Mouse (Mus musculus) intestine, postnatal 0 days (tissue): Measurements from ENCODE around the gene Ryk. TPM values are rescaled to one million over a fixed set of nuclear protein-coding genes. Genes with fewer than 3 reads are reported as not detected.
"Not testable (repeated sequence)": the region's sequence is repeated elsewhere in the genome, so short reads cannot be mapped to it uniquely, and the experiment has no call there.

Source experiments
- ATAC-seq: fragments of 200-750 bp; cut with Nextera tagmentation; 2 replicates; pipeline ENCODE4 v1.8.0; 2017; ENCODE audit warnings: mild to moderate bottlenecking, moderate TSS enrichment, moderate library complexity
- H3K27ac ChIP-seq: fragments of 300-500 bp; sonication (generic); 2 replicates; pipeline ENCODE4 v1.5.1; 2014; ENCODE audit warnings: mild to moderate bottlenecking, low read depth, low read length, moderate library complexity
- H3K27me3 ChIP-seq: fragments of 300-500 bp; sonication (generic); replicated peaks from 2 replicates; pipeline ENCODE4 v1.6.1; 2014; ENCODE audit warnings: low read length, mixed read lengths; ENCODE audit not compliant: control insufficient read depth, insufficient read depth
- H3K36me3 ChIP-seq: fragments of 300-500 bp; sonication (generic); 2 replicates; pipeline ENCODE4 v1.6.1; 2014; ENCODE audit warnings: mild to moderate bottlenecking, moderate library complexity; ENCODE audit not compliant: control insufficient read depth, insufficient read depth
- H3K4me1 ChIP-seq: fragments of 300-500 bp; sonication (generic); replicated peaks from 2 replicates; pipeline ENCODE4 v1.6.1; 2014; ENCODE audit warnings: antibody characterized with exemption, low read length, mixed read lengths; ENCODE audit not compliant: control insufficient read depth, insufficient read depth
- H3K4me2 ChIP-seq: fragments of 300-500 bp; sonication (generic); replicated peaks from 2 replicates; pipeline ENCODE4 v1.6.1; 2014; ENCODE audit warnings: low read depth, mild to moderate bottlenecking, moderate library complexity
- H3K4me3 ChIP-seq: fragments of 300-500 bp; sonication (generic); 2 replicates; pipeline ENCODE4 v1.5.1; 2014; ENCODE audit warnings: low read depth, low read length
- H3K9ac ChIP-seq: fragments of 300-500 bp; sonication (generic); 2 replicates; pipeline ENCODE4 v1.6.1; 2014; ENCODE audit warnings: mild to moderate bottlenecking, low read depth, low read length
- H3K9me3 ChIP-seq: fragments of 300-500 bp; sonication (generic); 2 replicates; pipeline ENCODE4 v1.6.1; 2016; ENCODE audit warnings: mixed run types; ENCODE audit not compliant: control insufficient read depth
- CTCF ChIP-seq: sonication (generic); IDR thresholded peaks from 2 replicates; pipeline ENCODE4 v1.5.1; 2016; ENCODE audit warnings: low read depth, mild to moderate bottlenecking, control low read depth, antibody characterized with exemption, moderate library complexity
- WGBS: fragments of 180-500 bp; shearing (Covaris S2); extraction: QIAGEN DNeasy Blood & Tissue Kit; methylation state at CpG from one replicate; pipeline ENCODE4 v1.1.7; 2014; 5-methylcytosine and 5-hydroxymethylcytosine counted together
- polyA plus RNA-seq: library from polyadenylated mRNA; unstranded; fragments of >200 nt; fragmentation: Nextera tagmentation; extraction: Ambion mirVana; gene quantifications from 2 replicates; pipeline ENCODE4 v1.2.1, GENCODE M21; 2015

The Ryk gene
- polyA plus RNA-seq, 1 experiment from 2014 or later: 23.9 TPM

DNA sequence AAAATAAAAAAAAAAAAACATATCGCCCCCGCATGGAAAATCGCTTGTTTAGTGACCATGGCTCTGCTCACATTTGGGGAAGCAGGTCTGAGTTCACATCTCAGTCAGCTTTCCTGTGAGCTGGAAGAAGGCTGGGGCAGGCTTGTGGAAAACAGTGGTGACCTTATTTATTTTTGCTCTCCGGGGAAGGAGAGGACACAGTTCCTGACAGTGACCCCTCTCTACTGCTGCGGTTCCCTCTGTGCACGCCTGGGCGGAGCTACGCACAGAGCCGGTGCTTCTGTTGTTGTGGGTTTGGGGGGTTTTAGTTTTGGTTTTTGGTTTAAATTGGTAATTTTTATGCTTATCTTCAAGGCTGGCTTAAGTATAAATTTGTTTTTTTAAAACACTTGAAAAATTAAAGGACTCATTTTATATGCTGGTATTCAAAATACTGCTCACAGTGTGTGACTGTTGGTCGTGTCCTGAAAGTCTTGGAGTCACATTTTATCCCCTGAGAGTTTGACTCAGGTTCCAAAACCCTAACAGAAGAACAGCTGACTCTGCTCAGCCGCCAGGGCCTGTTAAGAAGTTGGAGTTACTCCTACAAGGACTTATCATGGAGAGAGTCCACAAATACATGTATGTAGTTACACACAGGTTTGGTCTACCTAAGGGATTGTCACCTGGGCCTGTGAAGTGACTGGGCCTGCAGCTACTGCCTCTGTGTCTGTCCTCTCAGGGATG, 73.0 kb downstream of the Ryk start:
- no peak for TF ChIP-seq CTCF
- Histone ChIP-seq H3K9me3 (no peaks in the 10 kb centered on the region), H3K27me3 (no peaks in the 10 kb centered on the region), H3K36me3 (peaks cover 47% of the 10 kb centered on the region), H3K4me3 (no peak overlapping the region), H3K9ac (no peak overlapping the region), H3K4me2 (no peak overlapping the region), H3K27ac (no peak overlapping the region), H3K4me1 (no peaks in the 10 kb centered on the region)
- ATAC-seq: no peak
- 89% methylated on average over 11 of the region's 11 CpGs for WGBS

DNA sequence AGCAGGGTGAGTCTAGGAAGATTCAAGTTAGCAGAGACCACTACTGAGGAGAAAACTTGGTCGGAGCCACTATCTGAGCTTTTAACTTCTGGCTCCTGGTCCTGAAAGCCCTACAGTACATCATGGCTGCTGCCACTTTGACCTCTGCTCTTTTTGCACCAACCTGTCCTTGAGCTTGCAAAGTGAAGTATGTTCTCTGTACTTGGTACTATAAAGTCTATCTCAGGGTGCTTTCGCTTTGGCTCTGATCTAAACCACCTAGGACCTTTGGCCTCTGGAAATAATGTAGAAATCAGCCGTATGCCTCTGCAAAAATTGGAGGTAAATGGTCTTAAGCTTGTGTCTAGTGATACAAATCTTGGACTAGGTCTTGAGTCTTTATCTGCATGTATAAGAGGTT, 76.8 kb downstream of the Ryk start:
- Histone ChIP-seq H3K27me3 (no peaks in the 10 kb centered on the region), H3K4me2 (no peak overlapping the region), H3K4me1 (no peaks in the 10 kb centered on the region), H3K9ac (no peak overlapping the region), H3K36me3 (peaks cover 24% of the 10 kb centered on the region), H3K9me3 (no peaks in the 10 kb centered on the region), H3K27ac (peak overlapping the region; percentile 35; the same call in 1 of the 2 replicates), H3K4me3 (no peak overlapping the region)
- no peak for TF ChIP-seq CTCF
- WGBS: 66% methylated on average over 3 of the region's 3 CpGs
- ATAC-seq: peak; percentile 74

- Histone ChIP-seq H3K27ac (no peak overlapping the region), H3K4me3 (no peak overlapping the region), H3K27me3 (no peaks in the 10 kb centered on the region), H3K9ac (no peak overlapping the region), H3K9me3 (no peaks in the 10 kb centered on the region), H3K4me1 (no peaks in the 10 kb centered on the region), H3K4me2 (no peak overlapping the region), H3K36me3 (peaks cover 18% of the 10 kb centered on the region)
- no peak for ATAC-seq
- WGBS: 88% methylated on average over 10 of the region's 10 CpGs
- no peak for TF ChIP-seq CTCF
These were observed 77.9 kb downstream of the Ryk start for GRCm38 (mm10) chr9:102912516-102913035.

DNA sequence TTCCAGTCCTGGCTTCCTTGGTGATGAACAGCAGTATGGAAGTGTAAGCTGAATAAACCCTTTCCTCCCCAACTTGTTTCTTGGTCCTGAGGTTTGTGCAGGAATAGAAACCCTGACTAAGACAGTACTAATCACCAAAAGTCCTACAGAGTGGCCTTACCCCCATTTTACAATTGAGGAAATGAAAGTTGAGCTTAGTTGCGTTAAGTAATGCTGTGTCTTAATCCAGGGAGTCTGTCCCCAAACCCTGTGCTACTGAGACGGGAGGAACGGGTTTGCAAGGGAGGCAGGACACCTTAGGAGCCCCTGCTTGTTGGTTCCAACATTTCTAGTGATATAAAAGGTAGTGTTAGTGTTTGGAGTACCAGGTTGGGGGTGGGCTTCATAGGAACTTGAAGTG, 78.9 kb downstream of the Ryk start:
- H3K27me3 ChIP-seq, H3K4me2 ChIP-seq, ATAC-seq, H3K9me3 ChIP-seq, H3K9ac ChIP-seq, H3K27ac ChIP-seq, H3K4me3 ChIP-seq, H3K4me1 ChIP-seq: not testable (repeated sequence)
- WGBS: 88% methylated on average over 3 of the region's 3 CpGs
- H3K36me3 ChIP-seq: peaks cover 13% of the 10 kb centered on the region; the same call in 1 of the 2 replicates

- no peak for ATAC-seq
- H3K27me3 ChIP-seq: no peaks in the 10 kb centered on the region
- no peak overlapping the region for H3K27ac ChIP-seq
- H3K4me2 ChIP-seq: no peak overlapping the region
- H3K4me3 ChIP-seq: no peak overlapping the region
- no peaks in the 10 kb centered on the region for H3K4me1 ChIP-seq
- 38% methylated on average over 1 of the region's 1 CpGs for WGBS
- TF ChIP-seq CTCF: no peak
- no peaks in the 10 kb centered on the region for H3K9me3 ChIP-seq
- H3K9ac ChIP-seq: no peak overlapping the region
- H3K36me3 ChIP-seq: peaks cover 13% of the 10 kb centered on the region; the same call in 1 of the 2 replicates
These were observed 79.9 kb downstream of the Ryk start for GRCm38 (mm10) chr9:102914583-102914982.

- H3K27ac ChIP-seq: no peak overlapping the region
- H3K4me2 ChIP-seq: no peak overlapping the region
- no peaks in the 10 kb centered on the region for H3K4me1 ChIP-seq
- H3K4me3 ChIP-seq: no peak overlapping the region
- 0 out of 2 replicates have a peak, but pooled peaks cover 7% of the 10 kb centered on the region for H3K36me3 ChIP-seq
- no peak for ATAC-seq
- no peaks in the 10 kb centered on the region for H3K9me3 ChIP-seq
- TF ChIP-seq CTCF: no peak
- H3K27me3 ChIP-seq: no peaks in the 10 kb centered on the region
- no peak overlapping the region for H3K9ac ChIP-seq
- WGBS: 76% methylated on average over 3 of the region's 3 CpGs
These were observed 80.7 kb downstream of the Ryk start for GRCm38 (mm10) chr9:102915292-102915854.
